Mouse (Mus musculus): ENCODE results near the gene Myo3a. TPM values are rescaled to one million over a fixed set of nuclear protein-coding genes. Genes with fewer than 3 reads are reported as not detected.
"Not testable (repeated sequence)": the region's sequence is repeated elsewhere in the genome, so short reads cannot be mapped to it uniquely, and the experiment has no call there.

The Myo3a gene
- total RNA-seq (2021), result not detected in 2 replicates
- long read RNA-seq, experiment 1, result 0 reads
- long read RNA-seq, experiment 2, result 0 reads

DNA sequence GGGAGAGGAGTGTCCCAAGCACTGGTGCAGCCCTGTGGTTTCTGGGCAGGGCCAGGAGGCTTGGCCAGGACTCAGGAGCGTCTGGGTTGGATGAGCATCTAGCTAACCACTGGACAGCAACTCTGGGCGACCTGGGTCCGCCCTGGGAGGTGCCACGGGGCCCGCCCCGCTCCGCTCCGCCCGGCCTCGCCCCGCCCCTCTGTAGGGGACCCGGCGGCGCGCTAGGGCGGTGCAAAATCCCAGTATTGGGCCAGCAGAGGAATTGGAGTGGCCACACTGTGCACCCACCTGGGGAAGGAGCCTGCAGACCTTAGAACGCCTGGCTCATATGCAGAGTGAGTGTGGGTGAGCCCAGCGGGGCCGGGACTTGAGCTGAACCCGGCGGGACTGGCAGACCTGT is at the start of gene Myo3a:
Gene Myo3a, plus strand, starts transcription at position 196 of the 400 bp plus-strand sequence.
- DNase-seq, result peak; percentile 17

DNA sequence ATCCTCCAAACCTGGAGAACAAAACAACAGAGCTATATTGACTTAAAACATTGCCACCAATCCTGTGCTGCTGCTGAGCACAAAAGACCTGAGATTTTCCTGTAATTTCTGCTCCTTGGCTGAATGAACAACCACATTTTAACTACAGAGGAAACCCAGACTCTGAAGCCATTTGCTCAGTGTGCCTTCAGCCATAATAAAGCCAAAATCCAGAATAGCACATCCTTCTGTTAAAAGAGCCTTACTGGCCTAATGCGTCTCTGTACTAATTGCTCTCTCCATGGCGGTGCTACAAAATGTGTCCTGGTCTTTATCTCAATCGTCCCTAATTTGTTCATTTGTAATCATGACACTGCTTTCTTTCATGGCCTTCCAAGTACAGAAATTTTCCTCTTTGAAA is 23.2 kb downstream of the Myo3a start:
- no peak for DNase-seq

DNA sequence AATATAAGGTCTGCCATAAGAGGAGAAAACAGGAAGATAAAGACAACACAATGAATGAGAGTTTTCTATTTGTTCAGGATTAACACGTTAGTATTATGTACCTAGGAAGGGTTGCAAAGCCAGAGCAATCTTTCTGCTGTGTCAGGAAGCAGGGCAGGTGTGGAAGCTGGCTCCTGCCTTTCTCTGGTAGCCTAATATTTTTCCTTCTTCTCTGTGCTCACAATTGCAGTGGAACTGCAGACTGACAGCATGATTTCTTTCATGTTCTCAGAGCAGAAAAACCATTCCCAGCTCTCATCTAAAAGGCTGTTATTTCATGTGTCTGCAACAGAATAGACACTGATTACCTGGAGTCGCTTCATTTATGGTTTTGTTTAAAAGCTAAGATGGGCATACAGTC is 23.7 kb downstream of the Myo3a start:
- DNase-seq, result no peak

DNA sequence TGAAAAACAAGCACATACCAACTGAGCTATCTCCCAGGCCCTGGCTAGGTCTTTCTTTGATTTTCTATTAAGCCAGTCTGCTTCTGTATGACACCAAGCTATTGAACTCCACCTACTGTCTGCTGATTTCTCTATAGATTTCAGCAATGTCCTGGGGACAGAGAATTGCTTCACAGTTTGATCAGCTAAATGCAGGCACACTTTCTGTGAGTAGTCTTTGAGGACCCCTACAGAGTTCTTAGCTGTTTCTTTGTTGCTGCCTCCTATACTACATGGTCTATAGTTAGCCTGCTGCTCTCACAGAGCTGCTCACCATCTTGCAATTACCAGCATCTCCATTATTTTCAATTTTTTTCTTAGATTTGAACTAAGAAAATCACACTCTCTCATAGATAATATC is 28.3 kb downstream of the Myo3a start:
- DNase-seq, result no peak

DNA sequence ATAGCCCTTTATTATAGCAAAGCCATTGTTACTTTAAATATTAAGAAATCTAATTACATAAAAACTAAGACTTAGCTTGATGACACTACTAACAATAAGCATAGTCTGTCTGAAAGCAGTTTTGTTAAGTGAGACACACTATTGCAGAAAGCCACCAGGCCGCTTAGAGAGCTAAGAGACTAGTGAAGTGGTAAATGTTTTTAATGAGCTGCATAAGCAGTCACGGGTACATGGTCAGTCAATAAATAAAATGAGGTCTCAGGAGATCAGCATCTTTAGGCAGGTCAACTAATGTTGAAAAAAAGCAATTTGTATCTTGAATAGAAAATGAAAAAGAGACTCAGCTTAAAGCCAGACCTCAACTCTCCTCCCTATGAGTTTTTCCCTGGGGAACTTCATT is 44.3 kb downstream of the Myo3a start:
- no peak for DNase-seq

DNA sequence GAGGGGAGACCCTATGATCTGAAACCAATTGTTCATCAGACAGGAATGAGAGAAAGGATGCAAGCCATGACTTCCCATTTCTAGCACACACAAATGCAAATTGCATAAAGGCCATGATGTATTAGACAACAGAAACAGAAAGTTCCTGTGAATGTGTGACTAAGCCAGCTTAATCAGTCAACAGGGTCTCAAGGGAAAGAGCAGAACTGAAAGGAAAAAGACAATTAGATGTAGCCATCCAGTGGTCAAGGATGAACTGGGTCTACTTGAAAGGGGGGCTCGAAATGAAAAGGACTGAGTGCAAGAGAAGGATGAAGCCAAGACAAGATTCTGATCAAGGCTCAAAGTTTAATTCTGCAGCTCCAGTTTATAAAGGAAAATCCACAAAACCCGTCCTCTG is 58.1 kb downstream of the Myo3a start:
- DNase-seq, result no peak

DNA sequence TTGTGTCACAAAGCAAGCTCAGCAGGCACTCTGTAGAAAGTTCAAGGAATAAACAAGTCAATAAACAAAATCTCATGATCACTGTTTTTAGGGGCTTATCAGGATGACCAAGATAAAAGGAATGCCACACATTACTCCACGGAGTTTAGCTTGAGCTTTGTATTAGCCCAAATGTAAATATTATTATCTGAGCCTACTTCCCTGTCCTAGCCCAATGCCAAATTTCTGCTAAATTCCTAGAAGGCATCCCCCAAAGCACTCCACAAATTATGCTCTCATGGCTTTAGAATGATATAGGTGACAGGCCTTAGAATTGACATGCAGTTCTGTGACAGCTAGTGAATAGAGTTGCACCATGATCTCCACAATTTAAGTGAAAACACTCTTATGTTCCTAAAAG is 58.5 kb downstream of the Myo3a start:
- no peak for DNase-seq

DNA sequence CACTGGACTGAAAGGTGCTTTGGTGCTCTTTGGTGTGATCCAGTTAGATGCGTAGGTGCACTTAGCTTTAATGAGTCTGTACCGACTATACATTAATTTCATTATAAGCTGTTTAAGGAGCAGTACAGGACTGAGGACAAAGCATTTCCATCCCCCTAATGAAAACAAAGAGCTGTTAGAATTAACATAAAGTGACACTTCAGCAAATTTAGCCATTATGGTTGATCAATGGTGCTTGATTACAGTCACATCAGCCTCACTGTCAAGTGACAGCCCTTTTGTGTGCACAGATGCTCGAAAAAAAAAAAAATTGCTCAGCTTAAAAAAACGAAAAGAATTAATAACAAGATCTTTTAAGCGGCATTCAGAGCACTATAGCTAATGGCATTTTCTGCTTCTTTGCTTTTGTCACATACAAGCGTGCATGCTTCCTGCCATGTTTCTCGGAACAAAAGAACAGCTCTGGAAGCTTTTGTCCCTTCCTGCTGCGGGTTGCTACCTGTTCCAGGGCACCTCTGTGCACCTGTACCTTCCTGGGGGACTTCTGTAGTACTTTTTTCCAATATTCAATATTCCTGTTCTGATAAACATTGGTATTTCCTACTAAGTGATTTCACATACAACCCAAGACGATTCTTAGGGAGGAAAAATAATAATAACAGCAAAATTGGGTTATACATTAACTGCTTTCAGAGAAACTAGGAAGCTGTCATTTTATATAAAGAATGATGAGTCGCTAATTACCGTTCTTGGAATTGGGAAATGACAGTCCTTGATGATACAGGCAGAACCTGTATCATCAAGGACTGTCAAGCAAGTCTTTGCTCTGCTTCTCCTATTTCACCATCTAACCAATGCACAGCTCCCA is 66.5 kb downstream of the Myo3a start:
- no peak for DNase-seq

DNA sequence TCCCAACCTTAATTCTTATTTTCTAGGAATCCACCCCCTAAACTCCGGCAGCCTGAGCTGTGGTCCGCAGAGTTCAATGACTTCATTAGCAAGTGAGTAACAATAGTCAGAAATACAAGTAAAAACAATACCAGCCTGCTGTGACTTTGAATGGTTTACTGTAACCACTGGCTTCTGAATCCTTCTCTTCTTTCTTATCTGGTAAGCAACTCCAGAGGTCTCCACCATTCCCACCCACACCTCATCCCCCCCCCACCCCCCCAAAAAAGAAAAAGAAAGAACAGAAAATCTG is 67.1 kb downstream of the Myo3a start:
- DNase-seq, result no peak

DNA sequence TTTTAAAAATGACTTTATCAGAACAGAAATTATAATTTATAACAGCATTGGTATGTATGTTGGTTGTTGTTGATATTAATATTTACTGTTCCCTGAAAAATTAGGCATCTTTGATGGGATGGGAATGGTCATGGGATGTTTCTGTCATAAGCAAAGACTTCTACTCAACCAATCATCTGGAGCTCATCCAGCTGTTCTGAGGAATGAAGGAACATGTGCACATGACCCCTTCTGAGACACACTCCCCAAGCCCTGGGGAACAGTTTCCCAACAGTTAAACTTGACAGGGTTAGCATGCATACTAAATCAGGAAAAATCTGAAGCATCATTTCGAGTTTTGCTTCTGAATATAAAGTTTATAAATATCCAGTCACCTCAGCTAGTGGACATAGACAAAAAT is 70.6 kb downstream of the Myo3a start:
- DNase-seq, result no peak

DNA sequence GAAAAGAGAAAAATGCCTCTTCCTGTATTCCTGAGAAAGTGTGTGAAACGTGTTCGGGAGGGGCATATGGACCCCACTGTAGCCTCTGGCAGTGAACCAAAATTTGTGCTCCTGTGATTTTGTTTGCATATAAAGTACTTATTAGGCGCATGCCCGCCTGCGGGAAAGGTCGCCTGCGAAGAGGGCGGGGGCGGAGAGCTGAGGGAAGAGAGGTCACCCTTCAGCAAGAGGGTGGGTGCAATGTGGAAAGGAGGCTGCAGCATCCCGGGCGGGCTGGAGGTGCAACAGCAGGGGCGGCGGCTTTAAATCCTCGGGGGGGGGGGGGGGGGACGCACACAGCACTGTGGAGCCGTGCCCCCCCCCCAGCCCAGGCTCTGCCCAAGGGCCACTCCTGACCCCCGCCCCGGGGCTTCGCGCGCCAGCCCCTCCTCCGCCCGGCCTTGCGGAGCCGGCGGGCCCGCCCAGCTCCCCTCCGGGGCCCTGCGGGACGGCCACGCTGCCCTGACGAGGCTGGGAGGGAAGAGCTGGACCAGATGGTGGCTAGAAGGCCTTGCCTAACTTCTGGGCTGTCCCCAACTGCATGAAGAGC is 111.1 kb downstream of the Myo3a start:
- DNase-seq, result peak; percentile 14

DNA sequence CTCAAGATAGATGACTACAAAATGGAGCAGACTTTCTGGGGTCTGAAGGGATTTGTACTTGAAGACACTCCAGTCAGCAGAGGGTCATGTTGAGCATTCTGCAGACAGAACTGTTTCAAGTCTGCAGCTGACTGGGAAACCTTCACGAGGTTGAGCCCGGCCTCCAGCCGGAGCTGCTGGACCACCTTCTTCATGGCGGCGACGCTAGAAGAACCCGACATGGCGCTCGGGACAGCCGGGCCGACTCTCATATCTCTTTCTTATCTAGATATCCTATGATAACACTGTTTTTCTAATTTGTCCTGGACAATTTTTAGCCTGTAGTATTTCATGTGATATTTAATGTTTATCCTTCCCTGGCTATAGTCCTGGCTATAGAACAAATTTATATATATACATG is 183.2 kb downstream of the Myo3a start:
- not testable (repeated sequence) for DNase-seq

DNA sequence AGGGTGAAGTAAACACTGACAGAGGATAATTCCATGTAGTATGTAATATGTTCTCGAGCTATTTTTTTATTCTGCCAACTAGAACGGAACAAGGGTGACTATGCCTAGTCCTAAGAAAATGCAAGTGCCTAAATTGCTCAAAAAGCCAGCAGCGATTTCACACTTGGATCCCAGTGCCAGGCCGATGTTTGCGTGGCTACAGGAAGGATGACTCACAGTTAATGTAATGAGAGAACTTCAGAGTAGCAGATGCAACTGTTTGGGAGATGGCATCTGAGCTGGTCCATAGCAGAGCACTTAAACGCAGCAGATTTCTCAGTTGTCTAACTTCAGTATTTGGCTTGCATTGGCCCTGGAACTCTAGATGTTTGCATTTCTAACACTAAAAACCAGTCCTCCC is 321.1 kb downstream of the Myo3a start:
- no peak for DNase-seq

DNA sequence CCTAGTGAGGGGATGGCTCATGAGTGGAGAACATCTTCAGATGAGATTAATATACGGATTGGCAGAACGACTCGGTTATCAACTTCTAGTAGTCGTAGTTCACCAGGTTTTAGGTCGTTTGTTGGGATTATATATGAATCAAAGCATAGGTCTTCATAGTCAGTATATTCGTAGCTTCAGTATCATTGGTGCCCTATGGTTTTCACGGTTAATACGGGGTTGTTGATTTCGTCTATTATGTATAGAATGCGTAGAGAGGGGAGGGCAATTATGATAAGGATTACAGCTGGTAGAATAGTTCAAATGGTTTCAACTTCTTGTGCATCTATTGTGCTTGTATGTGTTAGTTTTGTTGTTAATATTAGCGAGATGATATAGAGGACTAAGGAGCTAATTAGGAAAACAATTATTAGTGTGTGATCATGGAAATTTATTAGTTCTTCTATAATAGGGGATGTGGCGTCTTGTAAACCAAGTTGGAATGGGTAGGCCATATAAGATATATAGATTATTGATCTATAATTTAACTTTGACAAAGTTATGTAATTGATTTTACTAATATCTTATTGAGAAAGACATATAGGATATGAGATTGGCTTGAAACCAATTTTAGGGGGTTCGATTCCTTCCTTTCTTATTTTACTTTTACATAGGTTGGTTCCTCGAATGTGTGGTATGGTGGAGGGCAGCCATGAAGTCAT is 360.3 kb downstream of the Myo3a start:
- not testable (repeated sequence) for DNase-seq

DNA sequence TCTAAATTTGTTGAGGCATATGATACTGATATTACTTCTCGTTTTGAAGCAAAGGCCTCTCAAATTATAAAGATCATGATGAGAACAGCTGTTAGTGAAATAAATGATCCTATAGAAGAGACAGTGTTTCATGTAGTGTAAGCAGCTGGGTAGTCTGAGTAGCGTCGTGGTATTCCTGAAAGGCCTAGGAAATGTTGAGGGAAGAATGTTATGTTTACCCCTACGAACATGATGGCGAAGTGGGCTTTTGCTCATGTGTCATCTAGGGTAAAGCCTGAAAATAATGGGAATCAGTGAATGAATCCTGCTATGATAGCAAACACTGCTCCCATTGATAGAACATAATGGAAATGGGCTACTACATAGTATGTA is 360.9 kb downstream of the Myo3a start:
- DNase-seq, result not testable (repeated sequence)

DNA sequence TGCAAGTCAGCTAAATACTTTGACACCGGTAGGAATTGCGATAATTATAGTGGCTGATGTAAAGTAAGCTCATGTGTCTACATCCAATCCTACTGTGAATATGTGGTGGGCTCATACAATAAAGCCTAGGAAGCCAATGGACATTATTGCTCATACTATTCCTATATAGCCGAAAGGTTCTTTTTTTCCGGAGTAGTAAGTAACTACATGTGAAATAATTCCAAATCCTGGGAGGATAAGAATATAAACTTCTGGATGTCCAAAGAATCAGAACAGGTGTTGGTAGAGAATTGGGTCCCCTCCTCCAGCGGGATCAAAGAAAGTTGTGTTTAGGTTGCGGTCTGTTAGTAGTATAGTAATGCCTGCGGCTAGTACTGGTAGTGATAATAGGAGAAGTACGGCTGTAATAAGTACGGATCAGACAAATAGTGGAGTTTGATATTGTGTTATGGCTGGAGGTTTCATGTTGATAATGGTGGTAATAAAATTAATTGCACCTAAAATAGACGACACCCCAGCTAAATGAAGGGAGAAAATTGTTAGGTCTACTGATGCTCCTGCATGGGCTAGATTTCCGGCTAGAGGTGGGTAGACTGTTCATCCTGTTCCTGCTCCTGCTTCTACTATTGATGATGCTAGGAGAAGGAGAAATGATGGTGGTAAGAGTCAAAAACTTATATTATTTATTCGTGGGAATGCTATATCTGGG is 361.5 kb downstream of the Myo3a start:
- DNase-seq, result not testable (repeated sequence)

DNA sequence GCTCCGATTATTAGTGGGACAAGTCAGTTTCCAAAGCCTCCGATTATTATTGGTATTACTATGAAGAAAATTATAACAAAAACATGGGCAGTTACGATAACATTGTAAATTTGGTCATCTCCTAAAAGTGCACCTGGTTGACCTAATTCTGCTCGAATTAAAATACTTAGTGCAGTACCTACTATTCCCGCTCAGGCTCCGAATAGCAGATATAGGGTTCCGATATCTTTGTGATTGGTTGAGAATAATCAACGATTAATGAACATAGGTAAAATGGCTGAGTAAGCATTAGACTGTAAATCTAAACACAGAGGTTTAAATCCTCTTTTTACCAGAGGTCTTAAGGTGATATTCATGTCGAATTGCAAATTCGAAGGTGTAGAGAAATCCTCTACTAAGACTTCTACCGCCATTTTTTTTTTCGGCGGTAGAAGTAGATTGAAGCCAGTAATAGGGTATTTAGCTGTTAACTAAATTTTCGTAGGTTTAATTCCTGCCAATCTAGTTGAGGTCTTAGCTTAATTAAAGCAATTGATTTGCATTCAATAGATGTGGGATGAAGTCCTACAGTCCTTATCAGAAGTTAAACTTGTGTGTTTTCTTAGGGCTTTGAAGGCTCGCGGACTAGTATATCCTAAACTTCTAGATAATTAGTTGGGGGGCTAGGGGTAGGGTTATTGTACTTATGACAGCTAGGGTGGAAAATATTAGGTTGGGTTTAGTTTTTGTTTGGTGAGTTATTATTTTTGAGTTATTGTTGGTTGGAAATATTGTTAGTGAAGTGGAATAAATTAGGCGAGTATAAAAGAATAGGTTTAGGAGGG is 362.3 kb downstream of the Myo3a start:
- not testable (repeated sequence) for DNase-seq

DNA sequence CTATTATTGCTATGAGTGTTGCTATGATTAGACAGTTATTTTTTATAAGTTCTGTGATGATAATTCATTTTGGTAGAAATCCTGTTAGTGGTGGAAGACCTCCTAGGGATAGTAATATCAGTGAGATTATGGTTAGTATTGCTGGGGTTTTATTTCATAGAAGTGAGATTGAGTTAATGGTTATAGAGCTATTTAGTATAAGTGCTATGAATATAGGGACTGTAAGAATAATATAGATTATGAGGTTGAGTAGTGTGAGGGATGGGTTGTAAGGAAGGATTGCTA is 362.8 kb downstream of the Myo3a start:
- DNase-seq, result no peak

DNA sequence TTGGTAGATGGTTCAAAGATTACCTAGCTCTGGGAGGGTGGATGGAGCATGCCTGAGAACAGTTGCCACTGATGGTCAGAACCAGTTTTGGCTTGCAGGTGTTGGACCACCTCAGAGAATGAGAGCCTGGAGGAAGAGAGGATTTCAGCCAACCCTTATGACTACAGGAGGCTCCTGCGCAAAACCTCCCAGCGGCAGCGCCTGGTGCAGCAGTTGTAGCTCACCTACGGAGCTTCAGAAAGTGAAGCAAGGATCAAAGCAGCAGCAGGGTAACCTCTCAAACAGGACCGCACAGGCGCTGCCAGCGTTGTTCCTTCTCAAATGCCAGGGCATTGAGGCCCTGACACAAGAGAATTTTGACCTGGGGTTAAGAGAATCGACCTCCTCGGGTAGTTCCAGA is 390.6 kb downstream of the Myo3a start:
- no peak for DNase-seq

DNA sequence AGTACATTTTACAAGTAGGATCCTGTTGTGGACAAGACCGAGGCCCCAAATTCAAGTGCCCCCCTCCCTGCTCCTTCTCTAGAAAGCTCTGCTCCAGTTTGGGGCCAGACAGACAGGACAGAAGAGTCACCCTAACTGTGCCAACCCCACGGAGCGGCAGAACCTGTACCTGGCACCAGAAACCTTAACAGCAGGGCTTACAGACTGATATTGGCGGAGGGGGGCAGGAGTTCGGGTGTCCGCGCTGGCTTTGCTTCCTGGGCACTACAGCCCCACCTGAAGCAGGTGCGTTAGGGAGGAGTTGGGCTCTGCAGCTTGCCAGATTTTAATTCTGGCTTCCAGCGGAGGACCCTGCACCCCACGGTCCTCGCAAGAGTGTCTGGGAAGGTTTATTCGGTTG is 392.1 kb downstream of the Myo3a start:
- no peak for DNase-seq

DNA sequence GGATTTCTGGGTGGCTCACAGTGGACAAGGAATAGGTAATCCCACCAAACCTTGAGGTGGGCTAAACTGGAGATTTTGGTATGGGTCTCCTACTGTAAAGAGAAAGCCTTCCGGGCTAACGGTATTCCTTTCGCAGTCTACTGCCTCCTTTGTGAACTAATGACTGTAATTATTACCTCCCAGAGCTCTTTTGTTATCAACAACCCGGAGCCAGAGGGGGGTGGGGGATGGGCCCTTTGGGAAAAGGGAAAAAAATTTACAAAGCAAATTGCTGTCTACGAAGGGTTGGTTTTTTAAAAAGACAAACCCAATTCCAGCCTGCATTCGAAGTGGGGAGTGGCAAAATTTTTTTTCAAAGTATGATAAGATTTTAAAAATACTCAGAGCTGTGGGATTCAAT is 392.7 kb downstream of the Myo3a start:
- DNase-seq, result no peak

DNA sequence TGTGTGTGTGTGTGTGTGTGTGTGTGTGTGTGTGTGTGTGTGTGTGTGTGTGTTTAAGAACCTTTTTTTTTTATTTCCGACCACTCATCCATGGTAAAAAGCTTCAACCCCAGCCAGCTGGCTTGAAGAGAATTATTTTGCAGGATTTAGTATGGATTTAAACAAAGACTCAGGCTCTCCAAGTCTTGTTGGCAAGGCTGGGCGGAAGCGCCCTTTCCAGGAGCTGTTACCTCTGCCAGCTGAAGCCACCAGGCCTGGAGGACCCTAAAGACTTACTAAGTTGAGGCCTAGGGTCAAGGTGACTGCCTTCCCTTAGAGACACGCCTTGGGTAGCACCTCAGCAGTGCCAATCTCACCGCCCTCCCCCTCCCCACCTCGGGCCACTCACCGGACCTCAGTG is 393.2 kb downstream of the Myo3a start:
- no peak for DNase-seq

All from adrenal gland, postnatal 14 days (tissue).